Mouse (Mus musculus): ENCODE data around the gene Il19. TPM values are rescaled to one million over a fixed set of nuclear protein-coding genes. Genes with fewer than 3 reads are reported as not detected.

The Il19 gene
- total RNA-seq, 2 experiments from 2014 or later = not detected

Other genes starting within 250 kb of the Il19 start
- gene Gm29427, start 224.3 kb downstream of the Il19 start, total RNA-seq (2021) = not detected
- 10 to 100 TPM in 1 of 2 experiments, 1 to 10 TPM in 1; 7.7 to 18.8 TPM for gene Yod1, start 222.8 kb downstream of the Il19 start, total RNA-seq (2021)
- 10 to 100 TPM; 27.2 to 48.8 TPM for gene Pfkfb2, start 210.9 kb downstream of the Il19 start, total RNA-seq (2021)
- 10 to 100 TPM in 1 of 2 experiments, 1 to 10 TPM in 1; 2.7 to 13.1 TPM for gene AA986860, start 208.1 kb downstream of the Il19 start, total RNA-seq (2021)
- gene Fcamr, start 139.2 kb downstream of the Il19 start, total RNA-seq (2021) = not detected
- under 1 TPM; 0.16 to 0.20 TPM for gene Pigr, start 113.4 kb downstream of the Il19 start, total RNA-seq (2021)
- not detected for gene Fcmr, start 74.4 kb downstream of the Il19 start, total RNA-seq (2021)
- gene Il24, start 52.7 kb downstream of the Il19 start, total RNA-seq (2021) = not detected
- not detected for gene Il20, start 28.7 kb downstream of the Il19 start, total RNA-seq (2021)
- gene Il10, start 79.7 kb upstream of the Il19 start, total RNA-seq (2021) = not detected
- 100 to 1,000 TPM; 205 to 213 TPM for gene Mapkapk2, start 157.7 kb upstream of the Il19 start, total RNA-seq (2021)
- gene Dyrk3, start 198.2 kb upstream of the Il19 start, total RNA-seq (2021) = 1 to 10 TPM; 4.3 to 7.3 TPM
- gene Eif2d, start 213.1 kb upstream of the Il19 start, total RNA-seq (2021) = 10 to 100 TPM; 34.8 to 46.9 TPM